Mouse (Mus musculus): Measurements from ENCODE around the gene Rad54l.

Rad54l gene

GRCm38 (mm10) chr4:116123602-116124519 is at the start of gene Rad54l, which contains the start of gene Pomgnt1:
Gene Rad54l (minus strand): TSS chr4:116123690.
Gene Pomgnt1 (plus strand): TSS chr4:116123840.
- DNase-seq (ENCODE audit: low spot score in 2 of 2) = peak; percentile 52 to 56

- no peak for DNase-seq (ENCODE audit: low spot score in 2 of 2)
These were observed 49.6 kb upstream of the Rad54l start, which contains the start of the genes 1700042G07Rik and Gm49337 for GRCm38 (mm10) chr4:116173072-116173471. Gene 1700042G07Rik (plus strand): TSS chr4:116173372. Gene Gm49337 (plus strand): TSS chr4:116173384.

GRCm38 (mm10) chr4:116169353-116169672 is 45.8 kb upstream of the Rad54l start:
- no peak for DNase-seq (ENCODE audit: low spot score in 2 of 2)

GRCm38 (mm10) chr4:116168617-116169352 is 45.3 kb upstream of the Rad54l start:
- peak; percentile 50 to 64 for DNase-seq (ENCODE audit: low spot score in 2 of 2)

- DNase-seq (ENCODE audit: low spot score in 2 of 2) = peak in 1 of 2 experiments; percentile 12
These were observed 43.9 kb upstream of the Rad54l start, which contains the start of gene Tspan1 for GRCm38 (mm10) chr4:116167404-116167803. Gene Tspan1 (minus strand): TSS chr4:116167601.

GRCm38 (mm10) chr4:116165708-116166407 is 42.4 kb upstream of the Rad54l start:
- no peak for DNase-seq (ENCODE audit: low spot score in 2 of 2)

- no peak for DNase-seq (ENCODE audit: low spot score in 2 of 2)
These were observed 41.5 kb upstream of the Rad54l start for GRCm38 (mm10) chr4:116164759-116165554.

DNA sequence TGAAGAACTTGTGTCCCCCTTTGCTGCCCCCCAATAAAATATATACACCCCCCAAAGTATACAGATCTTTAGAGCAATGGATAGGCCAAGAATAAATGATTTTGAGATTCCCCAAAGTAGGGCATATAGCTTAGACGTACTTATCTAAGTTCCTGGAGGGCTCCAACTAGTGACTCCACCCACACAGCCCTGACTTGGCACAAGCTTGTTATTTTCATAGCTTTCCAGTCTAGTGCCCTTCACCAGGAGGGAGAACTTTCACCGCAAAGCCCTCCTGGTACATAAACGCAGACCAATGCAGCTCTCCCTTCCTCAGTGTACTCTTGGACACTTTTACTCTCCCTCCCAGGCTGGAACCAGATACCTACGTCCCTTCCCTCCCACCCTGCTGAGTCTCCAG is 38.7 kb upstream of the Rad54l start:
- DNase-seq (ENCODE audit: low spot score in 2 of 2) = no peak

GRCm38 (mm10) chr4:116160769-116161168 is 37.3 kb upstream of the Rad54l start:
- DNase-seq (ENCODE audit: low spot score in 2 of 2) = no peak

DNA sequence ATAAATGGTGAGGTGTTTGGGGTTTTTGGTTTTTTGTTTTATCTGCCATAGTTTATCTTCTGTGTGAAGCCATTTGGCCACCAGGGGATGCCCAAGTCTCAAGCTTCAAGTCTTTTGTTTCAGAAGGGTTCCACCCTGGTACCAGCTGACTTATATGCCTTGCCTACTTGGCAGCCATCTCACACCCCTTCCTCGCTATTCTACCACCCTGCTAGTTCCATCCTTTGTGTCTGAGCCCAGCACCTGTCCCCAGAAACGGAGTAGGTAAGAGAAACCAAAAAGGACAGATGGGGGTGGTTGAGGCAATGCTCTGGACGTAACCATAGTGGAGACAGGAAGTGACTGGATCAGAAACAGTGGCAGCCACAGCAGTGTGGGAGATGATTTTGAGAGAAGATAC is 36.4 kb upstream of the Rad54l start:
- DNase-seq (ENCODE audit: low spot score in 2 of 2) = no peak

DNA sequence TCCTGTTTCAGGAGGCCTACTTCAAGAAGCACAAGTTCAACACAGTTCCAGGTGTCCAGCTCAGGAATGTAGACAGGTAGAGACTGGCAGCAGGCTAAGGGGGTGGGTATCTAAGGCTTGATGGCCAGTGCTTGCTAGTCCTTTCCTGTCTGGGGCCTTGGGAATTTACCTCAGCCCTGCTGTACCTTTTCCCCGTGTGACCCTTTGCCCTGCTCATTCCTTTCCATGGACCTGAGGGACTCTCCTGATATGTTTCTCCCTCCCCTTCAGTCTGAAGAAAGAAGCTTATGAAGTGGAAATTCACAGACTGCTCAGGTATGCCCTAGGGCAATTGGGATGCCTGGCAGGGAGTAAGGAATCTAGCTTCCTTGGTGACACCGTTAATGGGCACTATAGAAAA is 34.4 kb upstream of the Rad54l start:
- DNase-seq (ENCODE audit: low spot score in 2 of 2) = no peak

- no peak for DNase-seq (ENCODE audit: low spot score in 2 of 2)
These were observed 29.2 kb upstream of the Rad54l start for GRCm38 (mm10) chr4:116152702-116153101.

- no peak for DNase-seq (ENCODE audit: low spot score in 2 of 2)
These were observed 27.7 kb upstream of the Rad54l start, which contains the start of gene Lurap1 for GRCm38 (mm10) chr4:116151238-116151637. Gene Lurap1 (minus strand): TSS chr4:116151338.

- DNase-seq (ENCODE audit: low spot score in 2 of 2) = no peak
These were observed 27.4 kb upstream of the Rad54l start for GRCm38 (mm10) chr4:116150862-116151221.

DNA sequence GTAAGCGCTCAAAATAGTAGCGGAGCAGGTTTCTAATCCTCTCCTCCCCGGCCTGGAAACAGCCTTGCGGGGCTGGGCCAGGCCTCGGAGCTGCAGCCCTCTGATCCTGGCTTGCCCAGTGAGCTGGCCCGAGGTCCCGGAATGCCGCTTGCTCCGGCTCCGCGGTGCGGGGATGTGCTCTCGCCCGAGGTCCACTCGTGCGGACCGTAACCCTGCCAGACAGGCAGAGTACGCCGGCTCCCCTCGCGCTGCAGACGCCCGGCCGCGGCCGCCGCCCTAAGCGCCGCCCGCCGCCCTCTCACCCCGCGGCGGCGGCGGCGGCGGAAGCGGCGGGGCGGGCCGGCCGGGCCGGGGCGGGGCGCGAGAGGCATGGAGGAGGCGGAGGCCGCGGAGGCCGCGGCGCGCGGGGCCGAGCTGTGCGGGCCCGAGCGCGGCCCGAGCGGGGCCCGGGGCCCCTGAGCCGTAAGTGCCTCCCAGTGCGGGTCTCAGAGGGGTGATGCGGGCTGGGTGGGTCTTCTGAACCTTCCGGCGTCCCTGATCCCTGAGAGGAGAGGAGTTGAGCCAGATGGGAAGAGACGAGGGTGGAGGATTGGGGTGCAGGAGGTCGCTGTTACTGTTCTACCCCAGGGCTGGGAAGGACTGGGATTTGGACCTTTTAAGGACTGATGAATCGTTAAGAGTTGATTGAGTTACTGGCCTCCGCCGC is 26.8 kb upstream of the Rad54l start:
- peak; percentile 19 to 34 for DNase-seq (ENCODE audit: low spot score in 2 of 2)

- DNase-seq (ENCODE audit: low spot score in 2 of 2) = no peak
These were observed 26.3 kb upstream of the Rad54l start for GRCm38 (mm10) chr4:116149812-116150155.

DNA sequence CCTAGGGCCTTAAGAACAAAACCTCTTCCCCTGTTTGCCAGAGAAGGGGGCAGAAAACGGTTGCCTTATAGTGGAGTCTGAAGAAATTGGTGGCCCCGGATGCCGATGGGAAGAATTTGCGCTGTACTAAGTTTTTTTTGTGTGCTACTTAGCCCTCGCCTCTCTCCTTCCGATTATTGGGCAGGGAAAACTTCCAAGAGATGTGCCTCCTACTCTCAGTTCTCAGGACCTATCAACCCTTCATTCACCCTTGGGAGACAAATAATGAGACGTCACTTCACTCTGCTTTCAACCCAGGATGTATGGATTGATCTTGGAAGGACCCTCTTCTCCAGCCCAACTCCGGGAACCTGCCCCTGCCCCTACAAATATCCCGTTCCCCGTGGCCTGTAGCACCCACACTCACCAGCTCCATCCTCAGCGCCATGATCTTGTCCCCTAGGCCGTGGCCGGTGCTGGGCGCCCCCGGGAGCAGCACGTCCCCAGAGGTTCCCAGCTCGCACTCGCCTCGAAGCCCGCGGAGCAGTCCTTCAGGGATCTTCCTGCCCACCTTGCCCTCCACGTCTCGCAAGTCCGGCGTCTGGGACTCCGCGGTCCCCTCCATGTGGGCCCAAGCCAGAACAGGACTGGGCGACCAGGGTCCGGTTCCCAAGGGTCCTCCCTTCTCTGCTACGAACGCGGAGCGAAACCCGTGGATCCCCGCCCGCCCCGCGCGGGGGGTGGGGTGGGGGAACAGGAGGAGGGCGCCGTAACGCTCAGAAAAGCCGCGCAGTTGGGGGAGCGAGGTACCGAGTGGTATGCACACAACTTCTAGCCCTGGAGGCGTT is 20.6 kb upstream of the Rad54l start:
- peak in 1 of 2 experiments; percentile 32 for DNase-seq (ENCODE audit: low spot score in 2 of 2)

GRCm38 (mm10) chr4:116143317-116143811 is 19.9 kb upstream of the Rad54l start:
- no peak for DNase-seq (ENCODE audit: low spot score in 2 of 2)

DNA sequence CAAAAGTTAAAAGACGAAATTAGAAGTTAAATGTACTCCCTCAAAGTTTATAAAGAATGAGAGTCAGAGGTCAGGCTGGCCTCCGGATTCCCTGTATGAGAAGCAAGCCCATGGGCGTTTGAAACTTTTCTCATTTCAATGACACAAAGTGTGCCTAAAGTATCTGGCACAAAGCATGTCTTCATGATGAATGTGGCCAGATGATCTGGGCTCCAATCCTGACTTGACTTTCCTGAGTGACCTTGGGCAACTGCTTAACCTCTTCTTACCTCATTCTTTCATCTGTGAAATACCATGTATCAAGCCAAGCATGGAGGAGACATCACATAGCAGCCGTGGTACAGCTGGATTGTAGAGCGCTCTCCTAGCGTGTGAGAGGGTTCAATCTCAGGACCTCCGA is 18.8 kb upstream of the Rad54l start:
- DNase-seq (ENCODE audit: low spot score in 2 of 2) = no peak

DNA sequence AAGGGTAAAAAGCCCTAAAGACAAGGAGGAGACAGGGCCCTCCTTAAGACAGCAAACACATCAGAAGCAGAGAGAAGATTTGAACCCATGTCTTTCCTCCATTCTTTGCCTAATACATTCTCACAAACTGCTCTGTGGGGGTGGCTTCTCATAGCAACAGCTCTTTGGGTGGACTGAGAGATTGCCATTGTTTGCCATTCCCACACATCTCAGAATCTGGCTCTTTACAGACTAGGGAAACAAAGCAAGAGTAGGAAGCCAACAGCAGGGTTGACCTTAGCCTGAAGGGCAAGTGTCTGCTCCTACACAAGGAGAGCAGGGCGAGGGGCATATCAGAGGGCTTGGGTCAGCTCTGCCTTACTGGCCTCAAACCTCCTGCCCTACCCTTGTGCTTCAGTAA is 18.2 kb upstream of the Rad54l start:
- DNase-seq (ENCODE audit: low spot score in 2 of 2) = no peak

Measured in natural killer cell, adult 2 months (primary cell).